Mouse (Mus musculus) liver, postnatal 0 days (tissue): ENCODE measurements at regions not wholly inside any gene's neighbourhood (a gene's known extent, or its start where the extent isn't known, plus 50 kb on each side); places are given as distances from the start of the nearest gene placed in this dataset.

ENCODE experiments used
- CTCF ChIP-seq: sonication (generic); IDR thresholded peaks from 2 replicates; pipeline ENCODE4 v1.5.1; 2016; ENCODE audit warnings: antibody characterized with exemption, low read depth
- EP300 ChIP-seq: IDR thresholded peaks from 2 replicates; pipeline ENCODE4 v1.6.1; 2016; ENCODE audit warnings: antibody characterized with exemption, low read depth, mild to moderate bottlenecking

DNA sequence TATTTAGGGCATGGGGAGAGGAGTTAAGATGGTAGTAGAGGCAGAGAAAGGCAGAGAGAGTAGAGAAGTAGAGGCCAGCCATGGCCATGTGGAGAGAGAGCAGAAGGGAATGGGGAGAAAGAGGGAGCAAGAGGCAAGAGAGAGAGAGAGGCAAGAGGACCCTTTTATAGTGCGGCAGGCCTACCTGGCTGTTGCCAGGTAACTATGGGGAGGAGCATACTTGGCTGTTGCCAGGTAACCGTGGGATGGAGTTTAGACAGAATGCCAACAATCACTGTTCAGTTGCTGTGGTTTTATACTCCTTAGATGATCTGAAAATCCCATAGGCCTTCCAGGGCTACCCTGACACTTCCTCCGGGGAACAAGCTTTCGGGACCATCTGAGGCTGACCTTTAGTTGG lies 222.0 kb upstream of the Peli2 start:
- TF ChIP-seq CTCF = no peak
- TF ChIP-seq EP300 = no peak
